Mouse (Mus musculus) ES-E14 (cell line): ENCODE results near the gene Ebf1. TPM values are rescaled to one million over a fixed set of nuclear protein-coding genes. Genes with fewer than 3 reads are reported as not detected.

ENCODE experiments used
- DNase-seq: peaks from one replicate; pipeline ENCODE4 v3.0.0-alpha.2; 2013; ENCODE audit warnings: low read depth, low spot score
- H3K27ac ChIP-seq: 2 replicates; pipeline ENCODE4 v1.5.1; 2012; ENCODE audit warnings: low read depth, mild to moderate bottlenecking, low read length, moderate library complexity, mixed read lengths; ENCODE audit not compliant: poor library complexity, insufficient read depth, severe bottlenecking
- H3K36me3 ChIP-seq: 2 replicates; pipeline ENCODE4 v1.6.1; 2012; ENCODE audit warnings: mild to moderate bottlenecking, low read length, moderate library complexity, mixed read lengths; ENCODE audit not compliant: control insufficient read depth, poor library complexity, insufficient read depth, severe bottlenecking
- H3K4me1 ChIP-seq, 2 experiments: fragments of 150-350 bp in 1 of 2; sonication (generic) in 1 of 2; 2 replicates each; pipeline ENCODE4 v1.6.1; 2012; ENCODE audit warnings: low read length in 2 of 2, mild to moderate bottlenecking in 1 of 2, mixed read lengths in 1 of 2; ENCODE audit not compliant: control insufficient read depth in 2 of 2, insufficient read depth in 2 of 2, poor library complexity in 1 of 2
- H3K4me3 ChIP-seq, 2 experiments: fragments of 150-350 bp in 1 of 2; sonication (generic) in 1 of 2; 2 replicates each; pipeline ENCODE4 v1.5.1; 2012; ENCODE audit warnings: low read length in 2 of 2, low read depth in 1 of 2, mild to moderate bottlenecking in 1 of 2, mixed read lengths in 1 of 2; ENCODE audit not compliant: insufficient read depth in 1 of 2, poor library complexity in 1 of 2, severe bottlenecking in 1 of 2
- H3K9ac ChIP-seq: 2 replicates; pipeline ENCODE4 v1.6.1; 2012; ENCODE audit warnings: low read depth, mild to moderate bottlenecking, low read length, mixed read lengths; ENCODE audit not compliant: poor library complexity, insufficient read depth, severe bottlenecking
- H3K9me3 ChIP-seq: fragments of 150-350 bp; sonication (generic); 2 replicates; pipeline ENCODE4 v1.6.1; 2012; ENCODE audit warnings: low read depth, mild to moderate bottlenecking, low read length; ENCODE audit not compliant: control insufficient read depth, insufficient read depth
- CHD2 ChIP-seq: IDR thresholded peaks from 2 replicates; pipeline ENCODE4 v1.6.1; 2014; ENCODE audit warnings: mild to moderate bottlenecking, low read depth, low read length, inconsistent platforms
- HCFC1 ChIP-seq: IDR thresholded peaks from 2 replicates; pipeline ENCODE4 v1.6.1; 2012; ENCODE audit warnings: low read length, inconsistent platforms, borderline replicate concordance; ENCODE audit not compliant: insufficient read depth
- MAFK ChIP-seq: IDR thresholded peaks from 2 replicates; pipeline ENCODE4 v1.6.1; 2014; ENCODE audit warnings: mild to moderate bottlenecking, low read depth, low read length, inconsistent platforms; ENCODE audit not compliant: insufficient read depth
- ZC3H11A ChIP-seq: IDR thresholded peaks from 2 replicates; pipeline ENCODE4 v1.6.1; 2012; ENCODE audit warnings: low read depth, mild to moderate bottlenecking, inconsistent platforms, low read length, borderline replicate concordance
- ZNF384 ChIP-seq: IDR thresholded peaks from 2 replicates; pipeline ENCODE4 v1.6.1; 2012; ENCODE audit warnings: low read depth, low read length, inconsistent platforms
- in situ Hi-C, 2 experiments: fragments of 600-800 bp; cut with MboI; formaldehyde crosslinking; loops; one replicate each; pipeline ENCODE4 v1.15.1; 2025; ENCODE audit warnings: low sequenced_read_pairs in 2 of 2, inconsistent platforms in 1 of 2; ENCODE audit not compliant: unreplicated experiment in 2 of 2
- total RNA-seq: library from RNA; depleted of rRNA; stranded (reverse); fragments of 300-350 nt; gene quantifications from 2 replicates; pipeline ENCODE4 v1.2.3, GENCODE M21; 2012

Ebf1 gene
- total RNA-seq, 1 experiment = 3.2 TPM

DNA sequence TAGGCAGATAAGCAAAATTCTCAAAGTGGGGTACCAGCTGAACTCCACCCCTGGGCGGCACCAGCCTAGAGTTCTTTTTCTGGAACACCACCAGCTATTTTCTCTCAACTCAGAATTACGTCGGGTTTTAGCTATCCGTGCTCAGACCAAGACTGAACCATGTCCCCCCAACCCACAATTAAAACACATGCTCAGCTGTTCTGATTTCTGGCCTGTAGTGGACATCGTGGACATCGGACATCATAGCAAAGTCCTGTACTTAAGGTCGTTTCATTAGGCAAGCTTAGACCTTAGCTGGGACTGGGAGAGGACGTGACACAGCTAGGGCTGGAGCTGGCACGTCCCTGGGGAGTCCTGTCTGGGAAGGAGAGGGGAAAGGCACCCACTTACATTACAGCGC lies 5.0 kb upstream of the Ebf1 start:
- no peak for TF ChIP-seq CHD2
- TF ChIP-seq MAFK = no peak
- TF ChIP-seq HCFC1 = no peak
- TF ChIP-seq ZNF384 = no peak
- TF ChIP-seq ZC3H11A = no peak
- no peak overlapping the region for H3K4me3 ChIP-seq
- H3K9ac ChIP-seq = no peak overlapping the region
- no peaks in the 10 kb centered on the region for H3K36me3 ChIP-seq
- H3K27ac ChIP-seq = no peak overlapping the region
- no peaks in the 10 kb centered on the region for H3K9me3 ChIP-seq
- peaks cover 0 to 7% of the 10 kb centered on the region in 2 experiments; a peak in 2 of 4 replicates for H3K4me1 ChIP-seq
- DNase-seq = no peak
- in situ Hi-C loops = loop anchor here (5.0 kb wide), 2 partner anchors 395 to 400 kb away; no protein-coding TSS in a partner anchor

DNA sequence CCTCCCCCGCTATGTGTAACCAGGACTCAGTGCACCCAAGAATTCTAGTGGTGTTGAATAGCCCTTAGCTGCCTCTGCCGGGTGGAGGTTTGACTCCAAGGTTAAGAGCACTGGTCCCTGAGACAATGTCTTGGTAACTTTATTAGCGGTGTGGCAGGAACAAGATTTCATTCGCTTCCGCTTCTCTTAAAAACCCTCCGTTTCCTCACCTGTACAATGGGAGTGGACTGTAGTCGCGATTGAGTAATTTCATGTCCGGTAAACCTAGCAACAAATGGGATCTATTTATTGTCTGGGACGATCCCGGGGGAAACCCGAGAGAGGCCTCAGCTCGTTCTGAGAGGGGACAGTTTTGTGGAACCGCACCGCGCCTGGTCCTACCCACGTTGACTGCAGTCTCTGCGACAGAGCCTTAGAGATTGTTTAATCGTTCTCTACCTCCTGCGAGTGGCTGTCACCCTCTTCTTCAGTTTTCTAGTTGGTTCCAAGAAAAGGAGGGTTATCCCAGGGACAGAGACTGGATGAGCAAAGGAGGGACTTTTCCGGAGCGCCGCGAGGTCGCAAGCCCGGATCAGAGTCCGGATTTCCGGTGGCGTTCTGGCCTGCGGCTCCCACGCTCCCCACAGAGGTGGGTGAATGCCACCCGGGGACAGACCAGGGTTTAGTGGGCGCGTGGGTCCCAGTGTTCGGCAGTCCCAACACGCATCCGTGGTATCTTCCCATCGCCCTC lies 4.3 kb upstream of the Ebf1 start:
- no peaks in the 10 kb centered on the region for H3K9me3 ChIP-seq
- H3K4me3 ChIP-seq = peak overlapping the region; percentile 45 to 56; a peak in 3 of 4 replicates
- H3K4me1 ChIP-seq = peaks cover 0 to 7% of the 10 kb centered on the region in 2 experiments; a peak in 2 of 4 replicates
- no peaks in the 10 kb centered on the region for H3K36me3 ChIP-seq
- no peak overlapping the region for H3K27ac ChIP-seq
- no peak for DNase-seq
- 0 out of 2 replicates have a peak overlapping the region, but pooled peaks have one; percentile 22 for H3K9ac ChIP-seq
- TF ChIP-seq MAFK = no peak
- no peak for TF ChIP-seq ZNF384
- no peak for TF ChIP-seq CHD2
- TF ChIP-seq HCFC1 = no peak
- TF ChIP-seq ZC3H11A = no peak
- in situ Hi-C loops = loop anchor here (5.0 kb wide), 2 partner anchors 394 to 399 kb away; no protein-coding TSS in a partner anchor

DNA sequence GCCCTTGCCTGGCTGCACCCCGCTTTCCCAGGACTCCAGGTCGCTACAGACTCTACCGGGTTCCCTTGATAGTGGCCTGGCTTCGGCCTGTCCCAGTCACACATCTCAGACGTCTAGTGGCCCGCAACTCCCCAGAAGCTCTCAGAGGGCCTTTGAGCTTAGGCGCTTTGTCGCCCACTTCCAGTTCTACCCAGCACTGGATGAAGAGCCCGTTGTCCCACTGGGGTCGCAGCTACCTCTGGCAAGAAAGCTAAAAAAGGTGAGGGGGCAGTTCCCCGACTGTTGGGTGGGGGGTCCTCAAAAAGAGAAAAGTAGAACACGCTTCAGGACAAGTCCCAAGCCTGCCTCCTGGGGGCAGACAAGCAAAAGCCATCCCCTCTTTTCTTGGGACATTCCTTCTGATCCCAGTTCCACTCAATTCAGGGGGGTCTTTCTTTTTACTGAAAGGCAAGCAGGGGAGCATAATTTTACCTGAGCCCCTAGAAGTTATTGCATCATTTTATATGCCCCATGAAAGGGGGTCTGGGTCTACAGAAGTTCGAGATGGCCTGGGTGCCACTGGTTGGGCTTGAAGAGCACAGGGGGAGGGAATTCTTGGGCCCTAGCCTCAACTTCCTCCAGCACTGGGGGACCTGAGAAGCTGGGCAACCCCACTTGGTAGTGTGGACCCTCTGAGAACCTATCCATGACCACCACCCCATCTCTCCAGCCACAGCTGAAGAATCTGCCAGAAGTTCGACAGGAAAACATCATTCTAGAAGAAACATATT lies 3.5 kb upstream of the Ebf1 start:
- TF ChIP-seq MAFK (no peak), HCFC1 (no peak), ZNF384 (no peak), ZC3H11A (no peak)
- Histone ChIP-seq H3K4me3 (peak overlapping the region; percentile 45 to 56; a peak in 3 of 4 replicates), H3K9ac (0 out of 2 replicates have a peak overlapping the region, but pooled peaks have one; percentile 22), H3K36me3 (no peaks in the 10 kb centered on the region), H3K27ac (no peak overlapping the region), H3K4me1 (peaks cover 0 to 7% of the 10 kb centered on the region in 2 experiments; a peak in 2 of 4 replicates), H3K9me3 (no peaks in the 10 kb centered on the region)
- DNase-seq = no peak
- in situ Hi-C loops = loop anchor here (5.0 kb wide), 2 partner anchors 394 to 399 kb away; no protein-coding TSS in a partner anchor

DNA sequence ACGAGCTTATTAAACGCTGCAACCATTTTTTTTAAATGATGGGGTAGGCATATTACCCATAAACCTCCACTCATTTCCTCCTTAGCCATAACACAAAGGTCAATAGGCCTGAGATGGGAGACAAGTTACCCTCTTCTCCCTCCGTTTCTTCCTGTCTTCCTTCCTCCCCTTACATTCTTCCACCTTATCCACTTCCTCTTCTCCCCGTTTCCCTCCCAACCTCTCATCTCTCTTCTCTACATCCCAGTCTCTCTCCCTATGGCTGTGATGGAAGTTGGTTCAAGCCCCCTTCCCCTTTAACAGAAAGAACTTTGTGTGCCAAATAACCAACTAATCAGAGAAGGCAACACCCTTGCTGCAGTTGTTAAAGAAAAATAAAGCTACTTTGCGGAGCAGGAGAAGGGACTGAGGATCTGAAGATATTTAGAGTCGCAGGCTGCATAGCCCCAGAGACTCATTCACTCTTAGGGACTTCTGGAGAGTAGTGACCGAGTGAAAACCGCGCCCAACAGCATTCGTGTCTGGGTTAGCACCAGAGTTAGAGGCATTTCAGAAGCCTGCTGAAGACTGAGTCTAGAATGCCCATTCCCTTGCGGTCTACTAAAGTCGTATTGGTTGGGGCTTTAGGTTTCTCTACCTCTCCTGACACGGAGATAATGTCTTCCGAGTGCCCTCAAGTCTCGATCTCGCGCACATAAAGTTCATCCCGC lies 884 bp upstream of the Ebf1 start:
- in situ Hi-C loops = no loop called here
- H3K27ac ChIP-seq = no peak overlapping the region
- H3K9ac ChIP-seq = no peak overlapping the region; the same call in 1 of the 2 replicates
- no peaks in the 10 kb centered on the region for H3K36me3 ChIP-seq
- no peaks in the 10 kb centered on the region for H3K9me3 ChIP-seq
- no peak for TF ChIP-seq HCFC1
- TF ChIP-seq ZNF384 = no peak
- no peak for TF ChIP-seq ZC3H11A
- no peak for TF ChIP-seq MAFK
- no peak for TF ChIP-seq CHD2
- DNase-seq = no peak
- H3K4me3 ChIP-seq = peak overlapping the region; percentile 66 to 80
- H3K4me1 ChIP-seq = peaks cover 0 to 14% of the 10 kb centered on the region in 2 experiments; a peak in 2 of 4 replicates
